Mouse (Mus musculus) heart, postnatal 0 days (tissue): ENCODE measurements around the gene Bcas3. TPM values are rescaled to one million over a fixed set of nuclear protein-coding genes. Genes with fewer than 3 reads are reported as not detected.

Experiments used
- ATAC-seq: fragments of 200-750 bp; cut with Nextera tagmentation; 2 replicates; pipeline ENCODE4 v1.8.0; 2017; ENCODE audit warnings: low read depth, moderate number of reproducible peaks, moderate library complexity; ENCODE audit not compliant: insufficient read depth
- DNase-seq: peaks from one replicate; pipeline ENCODE4 v3.0.0-alpha.2; 2016; ENCODE audit warnings: low spot score
- H3K27ac ChIP-seq: fragments of 300-500 bp; sonication (generic); 2 replicates; pipeline ENCODE4 v1.5.1; 2014; ENCODE audit warnings: low read depth, mild to moderate bottlenecking
- H3K27me3 ChIP-seq: fragments of 300-500 bp; sonication (generic); 2 replicates; pipeline ENCODE4 v1.6.1; 2014; ENCODE audit warnings: low read length, mixed read lengths; ENCODE audit not compliant: control insufficient read depth, insufficient read depth
- H3K36me3 ChIP-seq: fragments of 300-500 bp; sonication (generic); replicated peaks from 2 replicates; pipeline ENCODE4 v1.6.1; 2014; ENCODE audit warnings: low read length, mixed read lengths; ENCODE audit not compliant: control insufficient read depth, insufficient read depth
- H3K4me1 ChIP-seq: fragments of 300-500 bp; sonication (generic); 2 replicates; pipeline ENCODE4 v1.6.1; 2014; ENCODE audit warnings: antibody characterized with exemption; ENCODE audit not compliant: control insufficient read depth, insufficient read depth
- H3K4me2 ChIP-seq: fragments of 300-500 bp; sonication (generic); 2 replicates; pipeline ENCODE4 v1.6.1; 2014; ENCODE audit warnings: low read depth, mild to moderate bottlenecking, low read length, moderate library complexity
- H3K4me3 ChIP-seq: fragments of 300-500 bp; sonication (generic); 2 replicates; pipeline ENCODE4 v1.5.1; 2014; ENCODE audit warnings: low read depth, low read length
- H3K9ac ChIP-seq: fragments of 300-500 bp; sonication (generic); replicated peaks from 2 replicates; pipeline ENCODE4 v1.6.1; 2014; ENCODE audit warnings: low read depth, low read length, mixed read lengths
- H3K9me3 ChIP-seq: fragments of 300-500 bp; sonication (generic); replicated peaks from 2 replicates; pipeline ENCODE4 v1.6.1; 2016; ENCODE audit warnings: low read length; ENCODE audit not compliant: control insufficient read depth
- CTCF ChIP-seq: IDR thresholded peaks from 2 replicates; pipeline ENCODE4 v1.5.1; 2016; ENCODE audit warnings: antibody characterized with exemption, control low read depth, low read depth
- EP300 ChIP-seq: IDR thresholded peaks from 2 replicates; pipeline ENCODE4 v1.6.1; 2016; ENCODE audit warnings: antibody characterized with exemption, low read depth
- WGBS: fragments of 180-500 bp; shearing (Covaris S2); extraction: QIAGEN DNeasy Blood & Tissue Kit; methylation state at CpG from one replicate; pipeline ENCODE4 v1.1.7; 2014; 5-methylcytosine and 5-hydroxymethylcytosine counted together
- polyA plus RNA-seq: library from polyadenylated mRNA; unstranded; fragments of >200 nt; fragmentation: Nextera tagmentation; extraction: Ambion mirVana; gene quantifications from 2 replicates; pipeline ENCODE4 v1.2.1, GENCODE M21; 2015
- total RNA-seq: library from RNA; depleted of rRNA; stranded (reverse); fragments of >200 nt; gene quantifications from 2 replicates; pipeline ENCODE4 v1.2.3, GENCODE M21; 2014; ENCODE audit warnings: low replicate concordance

Gene Bcas3
- total and polyA plus RNA-seq, 2 experiments from 2014 or later: 18.5 to 37.4 TPM

DNA sequence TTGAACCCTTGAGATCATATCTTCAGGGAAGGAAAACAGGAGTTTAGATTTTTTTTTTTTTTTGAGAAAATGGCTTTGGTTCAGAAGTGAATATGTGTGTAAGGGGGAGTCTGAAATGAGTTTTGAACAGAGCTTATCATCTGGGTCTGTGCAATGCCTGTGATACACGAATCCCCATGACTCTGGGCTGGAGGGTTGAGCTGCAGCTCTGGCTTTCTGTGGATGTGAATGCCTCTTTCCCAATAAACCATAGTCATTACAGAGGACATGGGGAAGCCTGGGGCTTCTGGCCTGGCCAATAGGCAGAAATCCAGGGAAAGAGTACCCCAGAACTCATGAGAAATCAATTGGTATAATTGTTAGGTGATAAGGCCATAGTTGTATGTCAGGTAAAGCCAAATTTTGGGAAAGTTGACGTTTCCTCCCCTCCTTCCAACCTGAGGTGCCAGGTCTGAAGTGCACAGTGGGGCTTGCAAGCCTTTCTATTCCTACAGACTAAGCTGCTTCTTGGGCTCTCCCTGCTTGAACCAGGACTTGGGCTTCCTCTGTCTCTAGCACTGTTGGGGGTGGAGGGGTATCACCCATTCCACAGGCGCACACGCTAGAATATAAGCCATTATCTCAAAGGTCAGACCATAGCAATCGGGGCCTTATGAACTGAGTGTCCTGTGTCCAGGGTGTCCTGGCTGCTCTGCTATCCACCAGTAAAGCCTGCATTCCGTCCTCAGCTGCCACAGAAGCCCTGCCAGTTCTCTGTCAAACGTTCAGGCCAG is 486.5 kb downstream of the Bcas3 start:
- 56% methylated on average over 7 of the region's 7 CpGs for WGBS
- no peaks in the 10 kb centered on the region for H3K36me3 ChIP-seq
- no peak overlapping the region for H3K27ac ChIP-seq
- H3K9ac ChIP-seq: no peak overlapping the region
- DNase-seq (no peak), ATAC-seq (no peak)
- no peaks in the 10 kb centered on the region for H3K9me3 ChIP-seq
- TF ChIP-seq CTCF (no peak), EP300 (no peak)
- no peak overlapping the region for H3K4me3 ChIP-seq
- H3K27me3 ChIP-seq: peaks cover 83% of the 10 kb centered on the region
- H3K4me2 ChIP-seq: 0 out of 2 replicates have a peak overlapping the region, but pooled peaks have one; percentile 2
- H3K4me1 ChIP-seq: peaks cover 12% of the 10 kb centered on the region; the same call in 1 of the 2 replicates

DNA sequence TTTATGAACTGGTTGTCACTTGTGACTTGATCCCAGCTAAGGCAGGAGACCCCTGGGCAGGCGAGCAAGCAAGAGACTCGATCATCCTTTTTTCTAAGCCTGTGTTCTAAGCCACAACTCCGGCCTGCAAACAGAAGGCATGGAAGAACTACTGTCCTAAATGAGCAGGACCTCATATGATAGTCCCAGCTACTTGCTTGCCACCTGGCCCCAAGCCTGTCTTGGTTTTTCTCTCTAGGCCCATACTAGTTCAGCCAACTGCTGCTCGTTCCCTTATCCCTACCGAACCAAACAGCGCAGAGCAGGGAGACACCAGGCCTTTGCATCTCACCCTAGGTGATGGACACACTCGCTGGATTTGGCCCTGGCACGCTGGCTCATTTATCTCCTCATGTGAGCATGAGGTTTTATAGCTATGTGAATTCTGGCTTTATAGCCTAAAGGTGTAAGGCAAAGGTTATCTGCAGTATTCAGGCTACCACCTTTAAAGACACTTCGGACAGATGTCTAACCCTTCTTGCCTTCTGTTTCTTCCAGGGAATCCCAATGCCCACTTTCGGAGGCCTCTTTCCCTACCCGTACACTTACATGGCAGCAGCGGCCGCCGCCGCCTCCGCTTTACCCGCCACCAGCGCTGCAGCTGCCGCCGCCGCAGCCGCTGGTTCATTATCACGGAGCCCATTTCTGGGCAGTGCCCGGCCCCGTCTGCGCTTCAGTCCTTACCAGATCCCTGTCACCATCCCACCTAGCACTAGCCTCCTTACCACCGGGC is 487.2 kb downstream of the Bcas3 start:
- H3K9me3 ChIP-seq: no peaks in the 10 kb centered on the region
- H3K9ac ChIP-seq: no peak overlapping the region
- DNase-seq: peak; percentile 8
- 39% methylated on average over 27 of the region's 27 CpGs for WGBS
- peak overlapping the region; percentile 13; the same call in 1 of the 2 replicates for H3K4me3 ChIP-seq
- H3K4me1 ChIP-seq: peaks cover 12% of the 10 kb centered on the region; the same call in 1 of the 2 replicates
- TF ChIP-seq EP300 (no peak), CTCF (no peak)
- H3K36me3 ChIP-seq: no peaks in the 10 kb centered on the region
- no peak overlapping the region for H3K27ac ChIP-seq
- peaks cover 80% of the 10 kb centered on the region for H3K27me3 ChIP-seq
- 0 out of 2 replicates have a peak overlapping the region, but pooled peaks have one; percentile 12 for H3K4me2 ChIP-seq
- ATAC-seq: no peak

DNA sequence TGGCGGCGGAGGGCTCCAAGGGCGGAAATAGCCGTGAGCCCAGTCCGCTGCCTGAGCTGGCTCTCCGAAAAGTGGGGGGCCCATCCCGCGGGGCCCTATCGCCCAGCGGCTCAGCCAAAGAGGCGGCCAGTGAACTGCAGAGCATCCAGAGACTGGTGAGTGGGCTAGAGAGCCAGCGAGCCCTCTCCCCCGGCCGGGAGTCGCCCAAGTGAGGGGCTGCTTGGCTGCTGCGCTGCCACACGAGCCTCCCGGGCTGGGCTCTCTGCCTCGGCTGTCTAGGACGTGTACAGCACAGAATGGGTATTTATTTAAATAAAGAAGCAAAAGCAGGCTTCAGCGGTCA is 487.8 kb downstream of the Bcas3 start:
- TF ChIP-seq EP300 (no peak), CTCF (no peak)
- Histone ChIP-seq H3K4me1 (peaks cover 12% of the 10 kb centered on the region; the same call in 1 of the 2 replicates), H3K4me2 (0 out of 2 replicates have a peak overlapping the region, but pooled peaks have one; percentile 12), H3K27ac (no peak overlapping the region), H3K9me3 (no peaks in the 10 kb centered on the region), H3K36me3 (no peaks in the 10 kb centered on the region), H3K27me3 (peaks cover 80% of the 10 kb centered on the region), H3K9ac (no peak overlapping the region), H3K4me3 (peak overlapping the region; percentile 13; the same call in 1 of the 2 replicates)
- ATAC-seq (no peak), DNase-seq (peak; percentile 3)
- 25% methylated on average over 21 of the region's 21 CpGs for WGBS

DNA sequence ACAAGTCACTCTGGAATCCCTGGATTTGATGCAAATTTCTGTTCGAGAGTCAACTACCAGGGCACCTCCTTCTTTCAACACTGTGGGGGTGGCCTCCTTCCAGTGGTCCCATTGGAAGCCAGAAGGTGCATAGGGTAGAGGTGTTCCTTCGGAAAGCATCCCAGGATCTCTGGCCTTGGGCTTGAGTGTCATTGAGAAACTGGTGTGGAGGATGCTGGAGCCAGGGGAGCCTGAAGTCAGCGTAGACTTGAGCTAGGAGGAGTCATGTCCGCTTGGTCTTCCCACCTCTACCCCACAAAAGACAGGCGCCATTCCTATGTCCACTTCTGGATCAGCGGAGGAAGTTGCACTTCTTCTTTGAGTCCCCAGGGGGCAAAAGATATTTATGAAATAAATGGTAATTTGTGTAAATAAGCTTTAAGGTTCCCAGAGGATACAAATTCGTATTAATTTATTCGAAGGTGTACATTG is 488.3 kb downstream of the Bcas3 start:
- H3K4me2 ChIP-seq: peak overlapping the region; percentile 66
- H3K36me3 ChIP-seq: no peaks in the 10 kb centered on the region
- peaks cover 79% of the 10 kb centered on the region for H3K27me3 ChIP-seq
- TF ChIP-seq EP300 (no peak), CTCF (0 out of 2 replicates have a peak, but pooled peaks have one; percentile 7)
- H3K4me1 ChIP-seq: peaks cover 12% of the 10 kb centered on the region; the same call in 1 of the 2 replicates
- ATAC-seq: no peak
- no peaks in the 10 kb centered on the region for H3K9me3 ChIP-seq
- no peak overlapping the region for H3K27ac ChIP-seq
- H3K9ac ChIP-seq: no peak overlapping the region
- peak; percentile 41 for DNase-seq
- H3K4me3 ChIP-seq: peak overlapping the region; percentile 36; the same call in 1 of the 2 replicates
- 33% methylated on average over 8 of the region's 8 CpGs for WGBS

DNA sequence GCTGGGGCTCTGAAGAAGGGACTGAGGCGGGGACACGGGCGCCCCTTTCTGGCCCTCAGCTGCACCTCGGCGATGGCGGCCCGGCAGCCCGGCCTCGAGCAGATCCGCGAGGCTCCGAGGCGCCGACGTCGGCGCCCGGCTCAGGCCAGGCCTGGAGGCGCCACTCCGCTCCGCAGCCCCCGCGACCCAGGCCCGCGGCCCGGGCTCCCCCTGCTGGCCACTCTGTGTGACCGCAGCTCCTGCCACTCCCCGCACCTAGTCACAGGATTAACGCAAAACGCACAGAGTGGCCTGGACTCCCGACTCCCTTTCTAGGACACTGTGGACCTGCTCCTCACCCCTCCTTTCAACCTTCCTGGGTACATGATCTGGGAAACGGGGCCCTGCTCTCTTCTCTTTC is 489.0 kb downstream of the Bcas3 start:
- Histone ChIP-seq H3K9me3 (no peaks in the 10 kb centered on the region), H3K4me1 (peaks cover 11% of the 10 kb centered on the region; the same call in 1 of the 2 replicates), H3K4me2 (peak overlapping the region; percentile 66), H3K27ac (no peak overlapping the region), H3K27me3 (peaks cover 79% of the 10 kb centered on the region), H3K4me3 (peak overlapping the region; percentile 36), H3K36me3 (no peaks in the 10 kb centered on the region), H3K9ac (no peak overlapping the region)
- peak; percentile 57 for DNase-seq
- peak; percentile 52 for ATAC-seq
- under 1% methylated on average over 32 of the region's 32 CpGs for WGBS
- TF ChIP-seq EP300 (no peak), CTCF (peak; percentile 73)
